Mouse (Mus musculus): ENCODE results near the gene Triap1.

- no peak for TF ChIP-seq CTCF (IDR thresholded peaks at IDR 0.05; ENCODE audit: borderline replicate concordance, insufficient read depth, low read depth, low read length)
- no peak for TF ChIP-seq POLR2A (IDR thresholded peaks at IDR 0.05; ENCODE audit: borderline replicate concordance, insufficient read depth, low read length)
Measured at GRCm38 (mm10) chr5:115359438-115359837, 18.4 kb downstream of the Triap1 start.
